Mouse (Mus musculus) adrenal gland, postnatal 25 days (tissue): Measurements from ENCODE around the gene Styx. TPM values are rescaled to one million over a fixed set of nuclear protein-coding genes. Genes with fewer than 3 reads are reported as not detected.
"Not testable (repeated sequence)": the region's sequence is repeated elsewhere in the genome, so short reads cannot be mapped to it uniquely, and the experiment has no call there.

Experiments used
- DNase-seq: peaks from one replicate; pipeline ENCODE4 v3.0.0; 2021; ENCODE audit warnings: mixed read lengths
- total RNA-seq: library from RNA; stranded (reverse); gene quantifications from 2 replicates; pipeline ENCODE4 v1.2.3, GENCODE M21; 2021

Styx gene
- total RNA-seq, 1 experiment from 2014 or later, result 31.1 TPM

GRCm38 (mm10) chr14:45439387-45439786 is 88.5 kb downstream of the Styx start:
- DNase-seq, result no peak

GRCm38 (mm10) chr14:45441291-45441690 is 90.4 kb downstream of the Styx start:
- no peak for DNase-seq

- DNase-seq, result no peak
These were observed 92.1 kb downstream of the Styx start for GRCm38 (mm10) chr14:45442781-45443560.

- DNase-seq, result no peak
These were observed 94.0 kb downstream of the Styx start for GRCm38 (mm10) chr14:45444870-45445269.

GRCm38 (mm10) chr14:45445445-45445844 is 94.6 kb downstream of the Styx start:
- DNase-seq, result no peak

DNA sequence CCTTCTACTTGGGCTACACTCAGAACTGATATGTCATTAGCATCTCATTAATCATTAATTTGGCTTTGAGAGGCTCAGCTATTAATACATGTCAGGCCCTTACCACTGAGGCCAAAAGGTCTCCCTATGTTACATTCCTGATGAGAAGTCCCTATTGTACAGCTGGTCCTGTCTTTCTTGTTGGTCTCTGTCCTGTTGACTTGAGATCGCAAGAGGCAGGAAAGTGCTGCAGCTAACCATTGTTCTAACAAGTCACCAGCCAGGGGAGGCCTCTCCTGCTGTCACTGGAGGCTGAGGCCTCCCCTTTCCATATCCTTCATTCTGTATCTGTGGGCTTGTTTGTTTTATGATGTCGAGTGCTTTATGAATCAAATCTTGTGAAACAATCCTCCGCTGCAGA is 95.9 kb downstream of the Styx start:
- DNase-seq, result no peak

- DNase-seq, result no peak
These were observed 100.2 kb downstream of the Styx start for GRCm38 (mm10) chr14:45451090-45451489.

GRCm38 (mm10) chr14:45452148-45452547 is 101.3 kb downstream of the Styx start:
- DNase-seq, result no peak

DNA sequence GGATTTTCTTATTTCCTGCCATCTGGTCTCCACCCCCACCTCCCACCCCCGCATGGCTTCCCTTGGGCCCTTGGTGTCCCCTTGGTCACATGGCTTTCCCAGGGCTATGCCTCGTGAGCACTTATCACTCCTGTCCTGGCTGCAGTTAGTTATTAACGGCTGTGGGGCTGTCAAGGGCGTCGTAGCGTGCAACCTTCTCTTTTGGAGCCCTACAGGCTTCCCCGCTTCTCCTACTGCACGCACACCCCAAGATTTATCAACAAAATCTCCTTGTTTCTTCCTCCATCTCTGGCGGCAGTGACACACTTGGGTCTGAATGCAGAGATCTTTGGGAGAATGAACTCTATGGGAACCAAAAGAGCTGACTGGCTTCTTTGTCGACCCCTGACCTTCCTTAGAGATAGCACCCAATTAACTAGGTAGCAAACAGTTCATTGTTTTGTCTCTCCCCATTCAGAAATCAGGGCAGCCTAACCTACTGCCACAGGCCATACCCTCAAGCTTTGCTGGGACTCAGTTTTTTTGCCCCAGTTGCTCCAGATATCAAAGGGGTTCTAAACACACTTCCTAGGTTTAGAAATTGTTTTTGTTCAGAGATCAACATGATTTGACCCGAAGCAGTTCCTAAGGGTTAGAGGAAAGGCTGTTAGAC is 102.1 kb downstream of the Styx start:
- no peak for DNase-seq

DNA sequence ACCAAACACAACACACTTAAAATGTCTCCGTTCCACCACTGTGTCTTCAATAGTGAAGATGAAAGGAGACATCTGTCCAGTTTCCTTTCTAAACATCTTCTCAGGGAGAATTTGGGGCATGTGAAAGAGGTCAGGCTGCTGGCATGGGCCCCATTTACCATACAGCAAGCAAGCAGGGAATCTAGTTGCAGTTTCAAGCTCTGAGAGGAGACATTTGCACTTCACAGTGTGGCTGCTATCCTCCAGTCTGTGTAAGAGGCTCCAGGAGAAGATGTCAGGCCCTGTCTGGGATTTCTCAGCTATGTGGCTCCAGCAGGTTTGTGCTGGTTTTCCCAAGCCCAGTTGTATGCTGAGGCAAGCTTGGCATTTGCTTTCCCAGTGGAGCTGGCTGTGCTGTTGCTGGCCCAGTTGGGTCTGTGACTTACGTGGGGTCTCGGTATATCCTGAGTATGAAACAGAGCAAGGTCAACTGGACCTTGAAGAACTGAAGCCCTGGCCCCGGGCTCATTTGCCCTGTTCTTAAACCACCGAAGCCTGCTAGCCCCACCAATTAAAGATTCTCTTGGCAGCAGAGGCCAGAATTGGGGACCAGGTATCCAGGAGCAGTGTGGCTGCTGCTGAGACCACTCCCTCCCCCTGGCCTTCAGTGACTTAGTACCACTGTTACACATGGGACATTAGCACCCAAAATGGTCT is 102.8 kb downstream of the Styx start:
- no peak for DNase-seq

DNA sequence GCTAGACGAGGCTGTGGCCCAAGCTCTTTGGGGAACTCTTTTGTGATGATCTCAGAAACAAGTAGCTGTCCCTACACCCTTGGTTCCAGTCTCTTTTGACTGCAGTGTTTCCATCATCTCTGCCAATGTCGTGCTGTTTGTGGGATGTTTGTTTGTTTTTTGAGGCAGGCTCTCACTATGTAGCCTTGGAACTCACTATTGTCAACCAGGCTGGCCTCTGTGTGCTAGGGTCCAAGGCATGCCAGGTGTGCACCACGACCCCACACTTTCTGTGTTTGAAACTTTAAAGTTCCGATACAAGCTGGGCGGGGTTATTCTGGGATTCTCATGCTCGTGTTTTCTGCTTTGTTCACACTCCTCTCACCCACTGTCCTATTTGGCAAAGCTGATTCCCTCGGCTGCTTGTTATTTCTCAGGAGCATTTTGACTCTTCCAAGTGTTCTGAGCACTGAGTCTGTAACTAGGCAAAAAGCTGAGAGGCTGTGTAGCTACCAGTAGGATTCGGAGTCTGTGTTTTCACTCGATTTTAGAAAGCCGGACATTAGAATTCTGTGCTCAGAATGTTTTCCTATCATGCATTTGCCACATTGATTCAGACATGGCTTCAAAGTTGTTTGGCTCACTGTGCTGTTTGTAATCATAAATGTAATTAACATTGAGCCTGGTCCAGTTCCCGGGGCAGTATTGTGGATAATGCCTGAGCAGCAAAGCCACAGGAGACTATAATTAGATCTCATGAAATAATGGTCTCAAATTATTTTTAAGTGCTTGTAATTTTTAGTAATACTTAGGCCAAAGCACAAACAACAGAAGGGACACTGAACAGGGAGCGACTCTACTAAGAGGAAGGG is 105.0 kb downstream of the Styx start:
- DNase-seq, result no peak

- DNase-seq, result no peak
These were observed 105.6 kb downstream of the Styx start for GRCm38 (mm10) chr14:45456502-45456846.

DNA sequence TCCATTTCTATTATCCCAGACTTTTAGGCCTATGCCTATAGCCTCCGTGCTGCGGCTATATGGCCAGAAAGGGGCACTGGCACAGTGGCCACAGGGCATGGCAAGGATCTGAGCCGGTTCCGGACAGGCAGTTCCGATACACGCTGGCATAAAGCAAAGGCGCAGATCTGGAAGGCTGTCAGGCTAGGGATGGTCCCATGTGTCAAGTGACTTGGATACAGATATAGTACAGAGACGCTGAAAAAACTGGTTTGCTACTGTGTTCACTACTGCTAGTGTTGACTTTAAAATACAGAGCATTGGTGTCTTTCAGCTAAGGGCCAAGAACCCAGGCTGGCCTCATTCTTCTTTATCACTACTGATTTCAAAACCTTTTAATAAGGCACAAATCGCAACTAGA is 106.1 kb downstream of the Styx start:
- no peak for DNase-seq

DNA sequence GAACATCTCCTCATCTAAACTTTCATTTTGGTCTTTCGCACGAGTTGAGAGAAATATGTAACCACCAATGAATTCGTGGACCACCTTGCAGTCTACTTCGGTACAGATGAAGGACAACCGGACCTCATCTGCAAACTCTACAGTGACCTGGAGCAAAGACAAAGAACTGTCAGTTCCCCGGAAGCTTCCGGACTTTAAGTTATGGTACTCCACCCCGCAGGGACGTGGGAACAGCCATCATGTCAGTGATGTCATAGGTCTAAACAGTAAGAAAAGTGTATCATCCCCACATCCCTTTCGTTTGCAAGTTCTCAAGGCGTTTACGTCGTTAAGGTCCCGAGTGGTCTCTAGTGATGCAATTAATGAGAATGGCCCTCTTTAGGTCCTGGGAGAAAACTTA is 109.0 kb downstream of the Styx start:
- DNase-seq, result no peak

- no peak for DNase-seq
These were observed 109.6 kb downstream of the Styx start for GRCm38 (mm10) chr14:45460491-45460890.

DNA sequence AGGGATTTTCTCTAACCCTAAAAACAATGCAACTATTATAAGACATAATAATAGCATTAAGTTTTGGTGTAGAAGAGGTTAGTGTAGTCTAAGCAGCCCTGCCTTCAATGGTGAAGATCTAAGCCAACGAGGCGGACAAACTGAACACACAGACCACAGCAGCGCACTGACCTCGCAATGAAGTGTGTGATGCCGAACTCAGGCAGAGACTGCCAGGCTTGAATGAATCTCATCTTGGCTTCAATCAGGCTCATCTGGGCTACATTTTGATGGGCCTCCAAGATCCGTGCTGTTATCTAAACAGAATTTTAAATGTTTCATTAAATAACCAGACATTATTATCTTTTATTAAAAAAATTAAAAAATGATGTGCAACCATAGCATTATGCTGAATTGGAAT is 111.1 kb downstream of the Styx start:
- DNase-seq, result no peak

DNA sequence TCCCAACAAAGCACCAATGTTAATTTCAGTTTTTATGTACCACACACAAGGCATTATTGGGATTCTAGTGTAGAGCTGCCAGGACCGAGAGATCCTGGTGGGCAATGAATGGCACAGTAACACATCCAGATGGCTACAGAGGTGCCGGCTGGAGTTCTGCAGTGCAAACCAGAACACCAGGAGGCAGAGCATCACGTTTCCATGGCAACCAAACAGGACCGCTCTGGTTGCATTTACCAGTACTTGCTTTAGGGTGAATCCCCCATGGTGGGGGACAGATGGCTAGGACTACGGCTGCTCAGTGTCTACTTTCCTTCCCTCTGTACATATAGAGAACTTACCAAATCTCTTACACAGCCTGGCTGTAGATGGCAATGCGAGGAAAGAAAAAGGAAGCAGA is 111.5 kb downstream of the Styx start:
- no peak for DNase-seq

GRCm38 (mm10) chr14:45462875-45463475 is 112.1 kb downstream of the Styx start:
- DNase-seq, result no peak

- DNase-seq, result peak; percentile 57
These were observed 112.7 kb downstream of the Styx start for GRCm38 (mm10) chr14:45463599-45463998.

GRCm38 (mm10) chr14:45464036-45465035 is 113.4 kb downstream of the Styx start:
- no peak for DNase-seq

DNA sequence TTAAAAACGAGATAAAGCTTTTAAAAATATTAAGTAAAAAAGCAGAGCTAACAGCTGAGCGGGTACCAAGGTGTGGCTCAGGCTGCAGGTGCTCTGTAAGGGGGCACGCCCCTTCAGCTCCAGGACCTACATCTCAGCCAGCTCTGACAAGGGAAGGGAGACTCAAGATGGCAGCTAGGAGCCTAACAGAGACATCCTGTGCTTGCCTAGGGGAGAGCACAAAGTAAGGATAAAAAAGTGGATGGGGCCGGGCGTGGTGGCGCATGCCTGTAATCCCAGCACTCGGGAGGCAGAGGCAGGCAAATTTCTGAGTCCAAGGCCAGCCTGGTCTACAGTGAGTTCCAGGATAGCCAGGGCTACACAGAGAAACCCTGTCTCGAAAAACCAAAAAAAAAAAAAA is 115.5 kb downstream of the Styx start:
- not testable (repeated sequence) for DNase-seq
